In genomic region chr11:24142316-24142715, GRCm38 (mm10) we compare ENCODE assay signal across 15 mouse cellular contexts.
DNase-seq lines count a peak whose midpoint lies in the region; ATAC-seq lines count a peak whose summit lies in the region.
"Had no signal": no experiment of that assay in that cellular context is flagged by ENCODE, and none has a peak within 500 bp of the region (broad histone marks: within the 10 kb centered on the region; RNA-seq: fewer than 3 reads in every experiment).

No protein-coding gene starts in this region.

- no peak overlapping the region for H3K4me3 ChIP-seq in heart, embryonic 10.5 days
- H3K4me3 ChIP-seq in embryonic facial prominence, embryonic 13.5 days, result no peak overlapping the region
- no peak overlapping the region for H3K4me3 ChIP-seq in liver, embryonic 12.5 days
- H3K4me3 ChIP-seq: midbrain, embryonic 12.5 days; neural tube, embryonic 12.5 days had no signal

- DNase-seq in heart, embryonic 10.5 days (ENCODE audit: low spot score), result no peak
- no peak for DNase-seq in heart, postnatal 36 days
- DNase-seq in adrenal gland, adult (ENCODE audit: inconsistent age in 2 of 2, low spot score in 1 of 2), result peak; percentile 38 to 85
- DNase-seq in urinary bladder, postnatal 25 days (ENCODE audit: low spot score), result no peak
- no peak for DNase-seq in cerebellum, postnatal 25 days
- no peak for DNase-seq in right cerebral cortex, postnatal 25 days
- DNase-seq: cerebellum, adult 11 months; kidney, postnatal 4 days; lung, postnatal 10 days; retina, postnatal 1 day had no signal

- no peaks in the 10 kb centered on the region for H3K27me3 ChIP-seq in heart, embryonic 10.5 days (ENCODE audit: insufficient read depth, poor library complexity, severe bottlenecking)
- H3K27me3 ChIP-seq in embryonic facial prominence, embryonic 13.5 days, result no peaks in the 10 kb centered on the region
- no peaks in the 10 kb centered on the region for H3K27me3 ChIP-seq in liver, embryonic 12.5 days (replicated peaks)
- H3K27me3 ChIP-seq: midbrain, embryonic 12.5 days; neural tube, embryonic 12.5 days had no signal

- no peaks in the 10 kb centered on the region for H3K9me3 ChIP-seq in heart, embryonic 10.5 days
- peaks cover 5% of the 10 kb centered on the region; the same call in 1 of the 2 replicates for H3K9me3 ChIP-seq in embryonic facial prominence, embryonic 13.5 days
- no peaks in the 10 kb centered on the region for H3K9me3 ChIP-seq in liver, embryonic 12.5 days (replicated peaks)
- H3K9me3 ChIP-seq: midbrain, embryonic 12.5 days; neural tube, embryonic 12.5 days had no signal

- H3K4me1 ChIP-seq in heart, embryonic 10.5 days, result peaks cover 19% of the 10 kb centered on the region
- peaks cover 70% of the 10 kb centered on the region for H3K4me1 ChIP-seq in embryonic facial prominence, embryonic 13.5 days
- peaks cover 90% of the 10 kb centered on the region for H3K4me1 ChIP-seq in liver, embryonic 12.5 days

- no peak overlapping the region for H3K4me2 ChIP-seq in embryonic facial prominence, embryonic 13.5 days
- H3K4me2 ChIP-seq in liver, embryonic 12.5 days, result no peak overlapping the region
- H3K4me2 ChIP-seq: midbrain, embryonic 12.5 days; neural tube, embryonic 12.5 days had no signal

- 45% methylated on average over 9 of the region's 9 CpGs for WGBS in heart, embryonic 10.5 days
- 25% methylated on average over 9 of the region's 9 CpGs for WGBS in embryonic facial prominence, embryonic 13.5 days
- 54% methylated on average over 9 of the region's 9 CpGs for WGBS in liver, embryonic 12.5 days (ENCODE audit: insufficient replicate concordance)

- ATAC-seq in embryonic facial prominence, embryonic 13.5 days (ENCODE audit: insufficient number of reproducible peaks, insufficient read depth, low FRiP score, low TSS enrichment, low read depth), result no peak
- no peak for ATAC-seq in liver, embryonic 12.5 days
- ATAC-seq: intestine, postnatal 0 days had no signal

- peak overlapping the region; percentile 3; the same call in 1 of the 2 replicates for H3K27ac ChIP-seq in heart, embryonic 10.5 days
- H3K27ac ChIP-seq in embryonic facial prominence, embryonic 13.5 days, result peak overlapping the region; percentile 48; the same call in 1 of the 2 replicates
- peak overlapping the region; percentile 59; the same call in 1 of the 2 replicates for H3K27ac ChIP-seq in liver, embryonic 12.5 days
- H3K27ac ChIP-seq: neural tube, embryonic 12.5 days had no signal

- intact Hi-C loops in heart, postnatal 36 days (cut with DNase I), result no loop called here

- no peaks in the 10 kb centered on the region for H3K36me3 ChIP-seq in heart, embryonic 10.5 days
- H3K36me3 ChIP-seq in embryonic facial prominence, embryonic 13.5 days, result peaks cover 19% of the 10 kb centered on the region
- peaks cover 90% of the 10 kb centered on the region for H3K36me3 ChIP-seq in liver, embryonic 12.5 days

- no peak overlapping the region for H3K9ac ChIP-seq in embryonic facial prominence, embryonic 13.5 days
- 0 out of 2 replicates have a peak overlapping the region, but pooled peaks have one; percentile 23 for H3K9ac ChIP-seq in liver, embryonic 12.5 days
- H3K9ac ChIP-seq: midbrain, embryonic 12.5 days; neural tube, embryonic 12.5 days had no signal

Comparison
In these comparisons a context has a peak if more than half of its experiments do, and no peak if none do; other contexts are left out.
1. DNase-seq: peak in adrenal gland, adult (2 of 2); none in heart, embryonic 10.5 days (single experiment), heart, postnatal 36 days (0 of 2), urinary bladder, postnatal 25 days (single experiment), cerebellum, postnatal 25 days (0 of 2) and right cerebral cortex, postnatal 25 days (single experiment).
2. H3K27ac ChIP-seq: peak in every context shown above with its lines; median percentile 59 in liver, embryonic 12.5 days; 48 in embryonic facial prominence, embryonic 13.5 days; 3 in heart, embryonic 10.5 days.